Mouse (Mus musculus): ENCODE results near the gene Dpm3. TPM values are rescaled to one million over a fixed set of nuclear protein-coding genes. Genes with fewer than 3 reads are reported as not detected.

The Dpm3 gene
- polyA plus RNA-seq, 1 experiment from 2014 or later = 82.9 TPM

- peaks cover 38% of the 10 kb centered on the region for H3K27me3 ChIP-seq (ENCODE audit: control insufficient read depth, insufficient read depth, low read length)
- 0 out of 2 replicates have a peak overlapping the region, but pooled peaks have one; percentile 12 for H3K4me3 ChIP-seq (ENCODE audit: low read depth, low read length)
- H3K4me1 ChIP-seq (replicated peaks; ENCODE audit: control insufficient read depth, insufficient read depth, low read length) = peaks cover 13% of the 10 kb centered on the region
- ATAC-seq (ENCODE audit: low FRiP score) (no peak), DNase-seq (ENCODE audit: low spot score) (no peak)
- H3K9me3 ChIP-seq (ENCODE audit: control insufficient read depth, low read length) = no peaks in the 10 kb centered on the region
- H3K27ac ChIP-seq (ENCODE audit: low read depth, low read length) = no peak overlapping the region
- no peak overlapping the region for H3K9ac ChIP-seq (ENCODE audit: low read depth, low read length)
- no peaks in the 10 kb centered on the region for H3K36me3 ChIP-seq (ENCODE audit: control insufficient read depth, insufficient read depth, low read length)
- no peak overlapping the region for H3K4me2 ChIP-seq (replicated peaks; ENCODE audit: low read depth, low read length)
- WGBS = 81% methylated on average over 6 of the region's 7 CpGs
Measured at GRCm38 (mm10) chr3:89278107-89278506, 18.9 kb downstream of the Dpm3 start.

GRCm38 (mm10) chr3:89278643-89279042 is 19.5 kb downstream of the Dpm3 start:
- DNase-seq (ENCODE audit: low spot score) (no peak), ATAC-seq (ENCODE audit: low FRiP score) (no peak)
- WGBS = 21% methylated on average over 8 of the region's 8 CpGs
- Histone ChIP-seq H3K27ac (ENCODE audit: low read depth, low read length) (no peak overlapping the region), H3K4me2 (replicated peaks; ENCODE audit: low read depth, low read length) (peak overlapping the region; percentile 85), H3K36me3 (ENCODE audit: control insufficient read depth, insufficient read depth, low read length) (no peaks in the 10 kb centered on the region), H3K4me1 (replicated peaks; ENCODE audit: control insufficient read depth, insufficient read depth, low read length) (peaks cover 13% of the 10 kb centered on the region), H3K27me3 (ENCODE audit: control insufficient read depth, insufficient read depth, low read length) (peaks cover 38% of the 10 kb centered on the region), H3K4me3 (ENCODE audit: low read depth, low read length) (peak overlapping the region; percentile 38), H3K9me3 (ENCODE audit: control insufficient read depth, low read length) (no peaks in the 10 kb centered on the region), H3K9ac (ENCODE audit: low read depth, low read length) (no peak overlapping the region)

- peaks cover 13% of the 10 kb centered on the region for H3K4me1 ChIP-seq (replicated peaks; ENCODE audit: control insufficient read depth, insufficient read depth, low read length)
- H3K4me2 ChIP-seq (replicated peaks; ENCODE audit: low read depth, low read length) = peak overlapping the region; percentile 85
- H3K27me3 ChIP-seq (ENCODE audit: control insufficient read depth, insufficient read depth, low read length) = peaks cover 38% of the 10 kb centered on the region
- H3K36me3 ChIP-seq (ENCODE audit: control insufficient read depth, insufficient read depth, low read length) = no peaks in the 10 kb centered on the region
- 3% methylated on average over 33 of the region's 35 CpGs for WGBS
- H3K9me3 ChIP-seq (ENCODE audit: control insufficient read depth, low read length) = no peaks in the 10 kb centered on the region
- peak overlapping the region; percentile 38 for H3K4me3 ChIP-seq (ENCODE audit: low read depth, low read length)
- H3K9ac ChIP-seq (ENCODE audit: low read depth, low read length) = peak overlapping the region; percentile 35
- DNase-seq (ENCODE audit: low spot score) = peak; percentile 83
- ATAC-seq (ENCODE audit: low FRiP score) = peak; percentile 61
- H3K27ac ChIP-seq (ENCODE audit: low read depth, low read length) = no peak overlapping the region
Measured at GRCm38 (mm10) chr3:89279153-89279890, 20.2 kb downstream of the Dpm3 start.

DNA sequence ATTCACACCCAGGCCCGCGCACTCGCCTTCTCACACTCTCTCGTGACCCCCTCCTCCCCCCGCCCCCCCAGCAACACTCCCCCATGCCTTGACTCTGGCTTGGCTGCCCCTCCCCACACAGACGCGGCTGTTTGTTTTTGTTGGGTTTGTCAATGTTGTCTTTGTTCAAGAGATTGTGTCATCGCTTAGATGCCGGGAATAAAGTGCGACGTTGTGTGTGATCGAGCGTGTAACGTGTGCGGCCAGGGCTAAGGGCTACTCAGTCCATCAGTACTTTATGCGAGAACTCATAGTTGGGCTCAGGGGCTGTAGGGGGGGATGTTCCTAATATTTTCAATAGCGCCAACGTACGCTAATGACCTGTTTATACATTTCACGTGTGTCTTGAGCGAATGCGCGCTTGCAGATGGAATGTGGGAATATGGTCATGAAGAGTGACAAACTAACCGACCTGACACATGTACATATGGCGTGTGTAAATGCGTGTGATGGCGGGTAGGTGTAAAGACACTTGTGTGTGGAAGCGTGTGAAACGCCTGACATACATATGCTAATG is 21.0 kb downstream of the Dpm3 start:
- peak overlapping the region; percentile 38 for H3K4me3 ChIP-seq (ENCODE audit: low read depth, low read length)
- ATAC-seq (ENCODE audit: low FRiP score) (peak; percentile 39), DNase-seq (ENCODE audit: low spot score) (peak; percentile 57)
- peak overlapping the region; percentile 58 for H3K9ac ChIP-seq (ENCODE audit: low read depth, low read length)
- peaks cover 38% of the 10 kb centered on the region for H3K27me3 ChIP-seq (ENCODE audit: control insufficient read depth, insufficient read depth, low read length)
- under 1% methylated on average over 29 of the region's 29 CpGs for WGBS
- no peaks in the 10 kb centered on the region for H3K9me3 ChIP-seq (ENCODE audit: control insufficient read depth, low read length)
- H3K4me1 ChIP-seq (replicated peaks; ENCODE audit: control insufficient read depth, insufficient read depth, low read length) = peaks cover 13% of the 10 kb centered on the region
- no peaks in the 10 kb centered on the region for H3K36me3 ChIP-seq (ENCODE audit: control insufficient read depth, insufficient read depth, low read length)
- peak overlapping the region; percentile 85 for H3K4me2 ChIP-seq (replicated peaks; ENCODE audit: low read depth, low read length)
- no peak overlapping the region for H3K27ac ChIP-seq (ENCODE audit: low read depth, low read length)

- H3K27me3 ChIP-seq (ENCODE audit: control insufficient read depth, insufficient read depth, low read length) = peaks cover 38% of the 10 kb centered on the region
- under 1% methylated on average over 52 of the region's 52 CpGs for WGBS
- H3K4me1 ChIP-seq (replicated peaks; ENCODE audit: control insufficient read depth, insufficient read depth, low read length) = peaks cover 13% of the 10 kb centered on the region
- H3K27ac ChIP-seq (ENCODE audit: low read depth, low read length) = no peak within 1 kb of the TSS
- DNase-seq (ENCODE audit: low spot score) (peak; percentile 62), ATAC-seq (ENCODE audit: low FRiP score) (peak; percentile 36; the same call in 1 of the 2 replicates)
- no peaks in the 10 kb centered on the region for H3K9me3 ChIP-seq (ENCODE audit: control insufficient read depth, low read length)
- peak within 1 kb of the TSS; percentile 85 for H3K4me2 ChIP-seq (replicated peaks; ENCODE audit: low read depth, low read length)
- no peaks in the 10 kb centered on the region for H3K36me3 ChIP-seq (ENCODE audit: control insufficient read depth, insufficient read depth, low read length)
- peak within 1 kb of the TSS; percentile 38 for H3K4me3 ChIP-seq (ENCODE audit: low read depth, low read length)
- H3K9ac ChIP-seq (ENCODE audit: low read depth, low read length) = peak within 1 kb of the TSS; percentile 58
Measured at GRCm38 (mm10) chr3:89280606-89281511, 21.7 kb downstream of the Dpm3 start, which contains the start of gene Efna1. Gene Efna1, minus strand, starts transcription at chr3:89281142.

- Histone ChIP-seq H3K4me2 (replicated peaks; ENCODE audit: low read depth, low read length) (peak overlapping the region; percentile 85; the same call in 1 of the 2 replicates), H3K27ac (ENCODE audit: low read depth, low read length) (no peak overlapping the region), H3K9me3 (ENCODE audit: control insufficient read depth, low read length) (no peaks in the 10 kb centered on the region), H3K4me1 (replicated peaks; ENCODE audit: control insufficient read depth, insufficient read depth, low read length) (peaks cover 13% of the 10 kb centered on the region), H3K27me3 (ENCODE audit: control insufficient read depth, insufficient read depth, low read length) (peaks cover 38% of the 10 kb centered on the region), H3K36me3 (ENCODE audit: control insufficient read depth, insufficient read depth, low read length) (no peaks in the 10 kb centered on the region), H3K4me3 (ENCODE audit: low read depth, low read length) (peak overlapping the region; percentile 38), H3K9ac (ENCODE audit: low read depth, low read length) (peak overlapping the region; percentile 45)
- peak; percentile 97 for DNase-seq (ENCODE audit: low spot score)
- WGBS = 13% methylated on average over 20 of the region's 20 CpGs
- no peak for ATAC-seq (ENCODE audit: low FRiP score)
Measured at GRCm38 (mm10) chr3:89281579-89282290, 22.6 kb downstream of the Dpm3 start.

DNA sequence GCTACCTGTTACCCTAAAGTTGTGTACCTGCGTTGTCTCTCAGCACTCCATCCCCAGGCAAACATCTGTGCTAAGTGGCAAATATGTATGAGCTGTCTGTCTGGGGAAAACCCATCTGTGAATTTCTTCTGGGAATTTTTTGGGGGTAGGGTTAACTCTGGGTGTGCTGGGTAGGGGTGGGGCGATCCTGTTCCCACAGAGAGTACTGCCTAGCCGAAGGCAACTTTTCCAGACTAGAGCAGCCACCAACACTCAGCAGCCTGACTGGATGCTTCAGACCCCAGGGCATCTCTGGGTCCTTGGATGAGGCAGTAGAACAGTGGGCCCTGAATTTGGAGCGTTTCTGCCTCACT is 23.1 kb downstream of the Dpm3 start:
- Histone ChIP-seq H3K9ac (ENCODE audit: low read depth, low read length) (peak overlapping the region; percentile 45), H3K36me3 (ENCODE audit: control insufficient read depth, insufficient read depth, low read length) (no peaks in the 10 kb centered on the region), H3K4me2 (replicated peaks; ENCODE audit: low read depth, low read length) (no peak overlapping the region), H3K4me1 (replicated peaks; ENCODE audit: control insufficient read depth, insufficient read depth, low read length) (peaks cover 13% of the 10 kb centered on the region), H3K9me3 (ENCODE audit: control insufficient read depth, low read length) (no peaks in the 10 kb centered on the region), H3K27me3 (ENCODE audit: control insufficient read depth, insufficient read depth, low read length) (peaks cover 34% of the 10 kb centered on the region), H3K27ac (ENCODE audit: low read depth, low read length) (no peak overlapping the region), H3K4me3 (ENCODE audit: low read depth, low read length) (no peak overlapping the region)
- ATAC-seq (ENCODE audit: low FRiP score) (no peak), DNase-seq (ENCODE audit: low spot score) (no peak)
- WGBS = 31% methylated on average over 4 of the region's 4 CpGs

DNA sequence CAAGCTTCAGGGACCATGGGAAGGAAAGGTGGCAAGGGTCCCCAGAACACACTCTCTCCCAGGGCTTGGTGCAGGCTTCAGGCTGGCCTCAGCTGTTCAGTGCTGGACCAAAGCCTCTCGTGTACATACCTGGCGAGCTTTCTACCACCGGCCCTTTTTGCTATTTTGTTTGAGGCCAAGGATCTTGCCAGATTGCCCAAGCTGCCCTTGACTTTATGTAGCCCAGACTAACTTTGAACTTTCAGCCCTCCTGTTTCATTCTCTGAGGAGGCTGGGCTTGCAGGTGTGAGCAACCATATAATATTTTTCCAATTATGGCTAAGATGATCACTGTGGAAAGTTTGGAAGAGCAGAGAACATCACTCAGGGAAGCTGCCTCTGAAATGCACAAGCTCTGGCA is 25.1 kb downstream of the Dpm3 start:
- Histone ChIP-seq H3K9ac (ENCODE audit: low read depth, low read length) (no peak overlapping the region), H3K4me3 (ENCODE audit: low read depth, low read length) (no peak overlapping the region), H3K27me3 (ENCODE audit: control insufficient read depth, insufficient read depth, low read length) (peaks cover 25% of the 10 kb centered on the region), H3K4me2 (replicated peaks; ENCODE audit: low read depth, low read length) (no peak overlapping the region), H3K27ac (ENCODE audit: low read depth, low read length) (no peak overlapping the region), H3K36me3 (ENCODE audit: control insufficient read depth, insufficient read depth, low read length) (no peaks in the 10 kb centered on the region), H3K9me3 (ENCODE audit: control insufficient read depth, low read length) (no peaks in the 10 kb centered on the region), H3K4me1 (replicated peaks; ENCODE audit: control insufficient read depth, insufficient read depth, low read length) (peaks cover 8% of the 10 kb centered on the region)
- ATAC-seq (ENCODE audit: low FRiP score) = no peak
- no peak for DNase-seq (ENCODE audit: low spot score)
- WGBS = 84% methylated on average over 3 of the region's 3 CpGs
